Mouse (Mus musculus): Measurements from ENCODE around the gene Apoc4.

Gene Apoc4

DNA sequence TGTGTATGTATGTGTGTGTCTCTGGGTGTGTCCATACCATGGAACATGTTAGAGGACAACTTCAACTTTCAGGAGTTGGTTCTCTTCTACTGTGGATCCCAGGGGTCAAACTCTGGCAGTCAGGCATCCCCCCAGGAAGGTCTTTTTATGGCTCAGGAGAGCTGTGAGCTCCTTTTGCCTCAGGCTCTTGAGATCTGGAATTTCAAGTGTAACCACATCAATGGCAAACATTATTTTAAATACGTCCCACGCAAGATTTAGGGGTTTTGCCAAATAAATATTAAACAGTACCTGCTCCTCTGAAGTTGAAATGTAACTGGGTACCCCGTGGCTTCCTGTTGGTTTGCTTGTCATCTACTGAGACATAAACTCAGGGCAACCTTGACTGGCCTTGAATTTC is 1.7 kb upstream of the Apoc4 start:
- no peak for DNase-seq (ENCODE audit: inconsistent age in 2 of 2, low spot score in 1 of 2)

DNA sequence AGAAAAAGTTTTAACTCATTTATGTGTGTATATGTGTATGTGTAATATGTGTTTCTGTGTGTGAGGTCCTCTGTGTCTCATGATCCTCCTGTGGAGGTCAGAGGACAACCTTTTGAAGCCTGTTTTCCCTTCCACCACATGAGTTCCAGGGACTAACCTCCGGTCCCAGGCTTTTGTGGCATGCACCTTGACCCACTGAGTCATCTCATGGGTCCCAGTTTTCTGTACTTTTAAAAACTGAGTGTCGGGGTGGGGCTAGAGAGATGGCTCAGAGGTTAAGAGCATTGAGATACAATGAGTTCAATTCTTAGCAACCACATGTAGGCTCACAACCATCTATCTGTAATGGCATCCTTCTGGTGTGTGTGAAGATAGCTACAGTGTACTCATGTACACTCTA is 577 bp downstream of the Apoc4 start:
- DNase-seq (ENCODE audit: inconsistent age in 2 of 2, low spot score in 1 of 2) = peak; percentile 51 to 86

DNA sequence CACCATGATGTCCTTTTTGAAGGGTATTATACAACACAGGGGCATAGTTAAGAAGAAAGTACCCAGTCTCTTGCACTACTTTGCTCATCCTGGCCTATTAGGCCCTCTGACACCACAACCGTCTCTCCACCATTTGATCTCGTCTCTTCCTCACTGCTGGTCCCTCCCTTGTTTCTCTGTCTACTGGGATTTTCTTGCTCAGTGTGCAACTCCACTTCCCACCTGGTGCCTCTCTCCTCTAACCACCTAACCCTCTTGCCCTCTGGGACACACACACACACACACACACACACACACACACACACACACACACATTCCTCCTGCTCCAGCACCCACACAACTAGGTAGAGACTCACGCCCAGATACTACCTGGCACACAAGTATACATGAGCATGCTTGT is 2.4 kb downstream of the Apoc4 start:
- DNase-seq (ENCODE audit: inconsistent age in 2 of 2, low spot score in 1 of 2) = no peak

DNA sequence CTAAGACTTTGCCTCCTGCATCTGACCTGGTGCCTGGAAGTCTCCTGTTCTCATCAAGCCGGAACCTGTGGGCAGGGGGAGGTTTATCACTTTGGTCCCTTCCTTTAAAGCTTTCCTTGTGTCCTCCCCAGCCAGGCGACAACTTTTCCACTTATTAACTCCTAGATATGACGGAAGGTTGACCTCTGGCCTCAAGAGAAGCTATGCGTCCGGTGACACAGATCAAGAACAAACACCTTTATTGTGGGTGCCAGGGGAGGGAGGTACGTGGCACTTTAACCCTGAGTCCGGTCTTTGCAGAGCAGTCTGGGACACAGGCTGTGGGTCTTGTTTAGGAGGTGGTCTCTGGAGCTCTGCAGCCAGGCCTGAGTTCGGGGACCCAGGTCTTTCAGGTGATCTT is 3.4 kb downstream of the Apoc4 start, which contains the start of gene Apoc2:
Apoc2 (minus strand) TSS at position 70 of the 400 bp plus-strand sequence.
- DNase-seq (ENCODE audit: inconsistent age in 2 of 2, low spot score in 1 of 2) = no peak

DNA sequence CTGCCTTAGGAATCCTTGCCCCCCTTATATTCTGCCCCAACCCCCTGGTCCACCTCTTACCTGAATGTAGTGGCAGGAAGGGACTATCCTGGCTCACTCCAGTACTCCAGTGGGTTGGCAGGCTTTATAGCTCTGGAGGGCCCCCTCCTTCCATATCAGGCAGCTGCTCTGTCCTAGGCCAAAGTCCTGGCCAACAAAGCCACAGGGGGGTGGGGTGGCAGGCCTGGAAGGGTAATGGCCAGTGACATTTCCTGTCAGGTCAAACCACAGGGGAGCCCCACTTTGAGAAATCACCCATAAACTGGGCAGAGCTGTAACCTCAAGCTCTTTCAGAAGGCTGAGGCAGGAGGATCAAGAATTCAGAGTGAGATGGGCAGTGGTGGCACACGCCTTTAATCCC is 4.6 kb downstream of the Apoc4 start:
- DNase-seq (ENCODE audit: inconsistent age in 2 of 2, low spot score in 1 of 2) = no peak

DNA sequence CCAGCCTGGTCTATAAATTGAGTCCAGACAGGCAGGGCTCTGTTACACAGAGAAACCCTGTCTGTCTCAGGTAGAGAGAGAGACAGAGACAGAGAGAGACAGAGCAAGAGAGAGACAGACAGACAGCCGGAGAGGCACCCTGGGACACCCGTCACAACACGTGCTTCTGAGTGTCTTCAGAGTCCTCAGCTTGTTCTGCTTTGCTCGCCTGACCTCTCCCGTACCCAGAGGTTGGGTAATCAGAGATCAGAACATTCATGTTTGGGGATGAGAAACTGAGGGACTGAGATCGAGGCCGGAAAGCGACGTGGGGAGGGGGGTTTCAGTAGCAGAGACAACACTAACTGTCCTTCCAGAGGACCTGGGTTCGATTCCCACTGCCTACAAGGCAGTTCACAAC is 5.5 kb downstream of the Apoc4 start:
- no peak for DNase-seq (ENCODE audit: inconsistent age in 2 of 2, low spot score in 1 of 2)

DNA sequence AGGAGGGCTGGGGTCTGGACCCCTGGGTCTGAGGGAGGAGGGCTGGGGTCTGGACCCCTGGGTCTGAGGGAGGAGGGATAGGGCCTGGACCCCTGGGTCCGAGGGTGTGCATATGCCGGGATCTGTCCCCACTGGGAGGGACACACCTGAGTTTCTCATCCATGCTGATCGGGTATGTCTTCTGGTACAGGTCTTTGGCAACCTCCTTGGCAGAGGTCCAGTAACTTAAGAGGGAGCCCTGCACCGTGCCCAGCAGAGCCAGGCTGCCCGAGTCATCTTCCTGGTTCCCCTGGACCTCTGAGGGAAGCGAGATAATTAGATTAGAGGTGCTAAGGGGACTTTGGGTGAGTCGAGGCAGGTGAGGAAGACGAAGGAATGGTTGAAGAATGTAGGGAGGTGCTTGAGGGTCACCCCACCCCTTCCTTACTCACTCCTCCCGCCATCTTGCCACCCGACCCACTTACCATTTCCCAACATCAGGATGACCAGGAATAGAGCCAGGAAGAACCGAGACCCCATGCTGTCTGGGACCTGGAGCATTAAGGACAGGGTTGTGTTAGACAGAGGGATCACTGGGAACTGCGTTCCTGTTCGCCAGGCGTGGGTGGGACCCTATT is 8.1 kb downstream of the Apoc4 start:
- peak in 1 of 2 experiments; percentile 56 for DNase-seq (ENCODE audit: inconsistent age in 2 of 2, low spot score in 1 of 2)

DNA sequence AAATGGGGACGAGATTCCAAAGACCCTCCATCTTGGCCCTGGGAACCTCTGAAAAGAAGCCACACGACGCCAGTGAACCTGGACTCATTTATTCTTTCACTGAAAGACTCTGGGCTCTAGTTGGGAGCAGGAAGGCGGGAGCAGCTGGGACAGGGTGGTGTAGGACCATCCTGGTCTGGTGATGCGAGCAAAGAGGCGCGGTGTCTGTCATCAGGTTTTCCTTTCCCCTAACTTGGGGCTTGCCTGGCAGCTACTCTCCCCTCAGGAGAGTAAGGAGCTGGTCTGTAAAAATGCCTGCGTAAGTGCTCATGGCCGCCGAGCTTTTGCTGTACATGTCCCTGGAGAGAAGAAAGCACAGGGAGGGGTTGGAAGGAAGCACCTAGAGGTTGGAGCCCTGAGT is 9.8 kb downstream of the Apoc4 start:
- DNase-seq (ENCODE audit: inconsistent age in 2 of 2, low spot score in 1 of 2) = no peak

DNA sequence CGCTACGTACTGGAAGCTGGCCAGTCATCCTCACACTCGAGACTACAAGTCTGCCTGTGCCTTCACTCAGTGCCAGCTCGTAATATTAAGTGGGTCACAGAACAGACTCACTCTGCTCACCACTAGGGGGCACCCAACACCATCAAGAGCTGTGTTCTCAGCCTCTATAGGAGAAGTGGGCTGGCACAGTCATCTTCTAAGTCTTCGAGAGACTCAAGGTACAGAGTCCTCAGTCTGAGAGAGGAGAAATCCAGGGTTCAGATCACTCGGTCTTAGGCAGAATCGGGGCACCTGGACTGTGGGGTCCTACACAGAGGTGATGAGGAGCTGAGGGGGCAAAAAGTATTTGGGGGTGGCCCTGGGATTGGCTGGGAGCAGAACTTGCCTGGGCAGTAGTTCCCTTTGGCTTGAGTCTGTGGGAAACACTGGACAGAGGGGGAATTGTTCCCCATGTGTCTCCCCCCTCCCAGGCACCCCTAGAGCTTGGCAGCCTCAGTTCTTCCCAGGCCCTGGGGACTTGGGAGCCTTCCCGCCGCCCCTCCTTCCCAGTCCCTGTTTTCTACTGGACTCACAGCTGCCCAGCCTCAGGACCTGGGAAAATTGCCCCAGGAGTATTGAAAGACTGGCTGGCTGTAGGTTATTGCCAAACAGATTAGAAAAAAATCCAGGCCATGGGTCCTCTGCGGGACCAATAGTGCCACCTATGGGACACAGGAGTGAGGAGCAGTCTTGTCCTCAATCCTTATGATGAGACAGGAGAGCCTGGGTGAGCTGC is 12.1 kb downstream of the Apoc4 start:
- peak; percentile 92 to 98 for DNase-seq (ENCODE audit: inconsistent age in 2 of 2, low spot score in 1 of 2)

DNA sequence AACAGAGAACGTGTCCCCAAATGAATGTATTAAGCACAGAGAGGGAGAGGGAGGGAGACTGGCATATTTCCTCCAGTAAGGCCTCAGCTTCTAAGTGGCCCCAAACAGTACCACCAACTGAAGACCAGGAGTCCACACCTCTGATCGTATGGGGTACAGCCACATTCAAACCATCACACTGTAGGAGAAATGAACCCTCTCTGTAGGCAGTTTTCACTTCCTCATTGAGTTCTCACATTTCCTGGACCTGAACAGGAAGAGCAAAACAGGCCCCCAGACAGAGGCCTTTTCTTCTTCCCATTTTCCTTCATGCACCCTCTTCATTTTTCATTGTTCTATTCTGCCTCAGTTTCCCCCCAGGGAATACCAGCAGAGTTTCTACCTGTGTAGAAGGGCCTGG is 13.8 kb downstream of the Apoc4 start:
- DNase-seq (ENCODE audit: inconsistent age in 2 of 2, low spot score in 1 of 2) = no peak

DNA sequence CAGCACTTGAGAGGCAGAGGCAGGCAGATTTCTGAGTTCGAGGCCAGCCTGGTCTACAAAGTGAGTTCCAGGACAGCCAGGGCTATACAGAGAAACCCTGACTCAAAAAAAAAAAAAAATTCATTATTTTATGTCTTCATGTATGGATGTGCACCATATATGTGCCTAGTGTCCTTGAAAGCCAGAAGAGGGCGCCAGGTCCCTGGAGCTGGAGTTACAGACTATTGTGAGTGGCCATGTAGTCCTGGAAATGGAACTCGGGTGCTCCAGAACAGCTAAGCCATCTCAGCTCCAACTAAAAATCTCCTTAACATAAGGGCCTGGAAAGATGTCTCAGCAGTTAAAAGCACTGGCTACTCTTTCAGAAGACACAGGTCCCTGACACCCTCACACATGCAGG is 14.5 kb downstream of the Apoc4 start:
- DNase-seq (ENCODE audit: inconsistent age in 2 of 2, low spot score in 1 of 2) = no peak

DNA sequence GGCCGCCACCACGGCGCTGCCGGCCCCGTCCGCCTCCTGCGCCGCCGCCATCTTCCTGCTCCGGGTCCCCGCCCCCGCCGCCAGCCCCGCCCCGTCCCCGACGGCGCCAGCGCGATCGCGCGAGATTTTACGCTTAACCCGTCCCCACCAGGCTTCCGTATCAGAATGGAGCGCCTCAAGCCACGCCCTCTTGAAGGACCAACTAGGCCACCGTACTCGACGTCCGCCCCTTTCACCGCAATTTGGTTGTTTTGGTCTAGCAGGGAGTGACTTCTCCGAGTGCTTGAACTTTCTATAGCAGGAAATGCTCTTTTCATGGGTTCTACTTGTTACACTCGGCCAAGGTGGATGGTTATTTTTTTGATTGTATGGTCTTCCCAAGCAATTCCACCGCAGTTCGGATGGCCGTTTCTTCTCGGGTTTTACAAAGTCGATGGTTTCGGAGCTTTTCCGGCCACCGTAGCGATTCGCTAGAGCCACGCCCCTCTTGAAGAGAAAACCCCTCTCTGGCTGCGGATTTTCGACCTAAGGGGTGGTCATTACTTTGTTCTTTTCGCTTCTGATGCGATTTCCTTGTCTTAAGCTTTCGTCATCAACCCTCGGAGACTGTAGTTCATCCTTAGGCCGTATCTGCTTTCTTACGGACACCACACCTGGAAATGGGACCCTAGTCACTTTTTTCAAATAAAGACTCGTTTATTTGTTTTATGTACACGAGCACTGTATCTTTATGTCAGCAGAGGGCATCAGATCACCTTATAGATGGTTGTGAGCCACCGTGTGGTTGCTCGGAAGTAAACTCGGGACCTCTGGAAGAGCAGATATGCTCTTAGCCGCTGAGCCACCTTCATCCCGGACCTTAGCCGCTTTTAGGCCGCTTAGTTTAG is 16.1 kb downstream of the Apoc4 start, which contains the start of gene Clptm1:
Clptm1 (minus strand) TSS at position 79 of the 887 bp plus-strand sequence.
- peak; percentile 97 to 99 for DNase-seq (ENCODE audit: inconsistent age in 2 of 2, low spot score in 1 of 2)

DNA sequence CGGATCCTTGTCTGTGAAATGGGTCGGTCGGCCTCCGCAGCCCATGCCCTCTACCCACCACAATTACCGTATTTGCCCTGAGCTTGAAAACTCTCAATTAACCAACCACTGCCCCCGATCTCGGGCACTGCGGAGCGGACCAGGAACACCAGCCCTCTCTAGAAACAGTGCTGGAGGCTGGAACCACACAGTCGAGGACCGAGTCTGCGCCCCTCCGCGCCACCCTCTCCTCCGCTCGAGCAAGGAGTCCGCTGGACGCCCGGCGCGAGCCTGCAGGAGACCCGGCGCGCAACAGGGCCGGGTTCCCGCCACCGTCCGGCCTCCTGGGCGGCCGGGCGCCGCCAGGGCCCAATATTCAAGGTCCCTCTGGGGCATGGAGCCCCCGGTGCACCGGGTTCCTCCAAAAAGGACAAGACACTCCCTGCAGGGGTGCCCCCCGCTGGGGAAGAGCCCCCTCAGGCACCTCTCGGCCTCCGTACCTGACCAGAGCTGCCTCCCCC is 16.8 kb downstream of the Apoc4 start:
- DNase-seq (ENCODE audit: inconsistent age in 2 of 2, low spot score in 1 of 2) = no peak

DNA sequence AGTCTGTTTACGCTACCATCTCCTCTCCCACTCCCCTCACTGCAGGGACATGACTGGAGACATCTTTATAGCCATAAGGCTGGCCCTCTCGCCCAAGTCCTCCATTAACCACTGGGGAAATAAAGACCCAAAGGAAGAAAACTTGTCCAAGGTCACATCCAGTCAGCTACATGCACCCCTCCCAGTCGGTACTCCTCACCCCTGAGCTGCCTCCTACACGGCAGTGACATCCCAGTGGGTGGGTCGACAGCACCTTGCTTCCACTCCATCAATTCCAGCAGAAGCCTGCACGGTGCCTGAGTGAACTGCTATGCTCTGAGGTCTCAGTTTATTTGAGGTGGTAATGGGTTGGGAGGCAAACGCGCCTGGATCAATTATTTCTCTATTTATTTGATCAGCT is 17.3 kb downstream of the Apoc4 start:
- peak in 1 of 2 experiments; percentile 30 for DNase-seq (ENCODE audit: inconsistent age in 2 of 2, low spot score in 1 of 2)

DNA sequence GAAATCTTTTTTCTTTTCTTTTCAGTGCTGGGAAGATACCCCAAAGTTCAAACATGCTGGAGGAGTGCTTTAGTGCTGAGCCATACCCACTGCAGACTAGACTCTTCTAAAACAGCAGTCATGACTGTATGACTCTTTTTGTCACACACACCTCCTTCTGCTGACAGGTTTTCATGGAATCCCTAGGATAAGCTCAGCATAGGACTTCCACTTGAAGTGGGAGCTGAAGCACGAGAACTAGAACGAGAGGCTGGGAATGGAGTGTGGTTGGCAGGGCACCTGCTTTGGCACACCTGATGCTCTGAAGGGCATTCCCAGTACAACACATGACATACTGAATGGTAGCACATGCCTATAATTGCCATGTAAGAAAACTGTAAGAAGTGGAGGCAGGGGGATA is 28.7 kb downstream of the Apoc4 start:
- DNase-seq (ENCODE audit: inconsistent age in 2 of 2, low spot score in 1 of 2) = no peak

DNA sequence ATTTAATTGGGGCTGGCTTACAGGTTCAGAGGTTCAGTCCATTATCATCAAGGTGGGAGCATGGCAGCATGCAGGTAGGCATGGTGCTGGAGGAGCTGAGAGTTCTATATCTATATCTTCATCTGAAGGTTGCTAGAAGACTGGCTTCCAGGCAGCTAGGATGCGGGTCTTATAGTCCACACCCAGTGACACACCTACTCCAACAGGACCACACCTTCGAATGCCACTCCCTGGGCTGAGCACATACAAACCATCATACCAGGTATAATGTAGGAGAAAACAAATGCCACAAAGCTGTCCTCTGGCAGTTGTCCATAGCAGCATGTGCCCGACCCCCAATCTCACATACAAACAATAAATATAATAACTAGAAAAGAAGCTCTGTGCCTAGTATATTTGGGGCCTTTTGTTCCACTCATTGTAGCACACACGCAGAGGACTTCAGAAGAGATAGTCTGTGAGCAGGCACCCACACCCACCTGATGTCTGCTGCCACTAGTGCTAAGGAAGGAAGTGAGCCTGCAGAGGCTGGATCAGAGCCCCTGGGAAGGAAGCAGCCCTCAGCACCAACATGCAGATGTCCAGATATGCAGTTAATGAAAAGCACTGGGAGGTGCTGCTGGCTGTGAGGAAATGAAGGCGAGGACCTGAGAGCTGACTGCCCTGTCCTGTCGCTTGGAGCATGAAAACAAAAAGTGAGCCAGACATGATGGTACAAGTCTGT is 30.1 kb downstream of the Apoc4 start:
- DNase-seq (ENCODE audit: inconsistent age in 2 of 2, low spot score in 1 of 2) = no peak

DNA sequence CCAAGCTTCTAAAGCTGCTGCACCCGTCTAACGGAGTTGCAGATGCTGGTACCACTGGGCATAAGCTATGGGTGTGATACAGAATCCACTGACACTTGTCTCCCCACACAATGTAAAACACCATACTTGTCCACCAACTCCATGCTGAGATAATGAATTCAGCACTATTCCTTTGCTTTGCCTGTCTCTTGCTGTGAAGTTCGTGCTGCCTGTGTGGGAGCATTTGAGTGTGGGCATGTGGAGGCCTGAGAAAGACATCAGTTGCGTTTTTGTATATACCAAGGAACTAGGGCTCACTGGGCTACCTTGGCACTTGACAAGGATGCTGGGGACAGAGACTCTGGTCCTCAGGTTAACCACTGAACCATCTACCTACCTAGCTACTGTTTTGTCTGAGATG is 40.1 kb downstream of the Apoc4 start:
- no peak for DNase-seq (ENCODE audit: inconsistent age in 2 of 2, low spot score in 1 of 2)

DNA sequence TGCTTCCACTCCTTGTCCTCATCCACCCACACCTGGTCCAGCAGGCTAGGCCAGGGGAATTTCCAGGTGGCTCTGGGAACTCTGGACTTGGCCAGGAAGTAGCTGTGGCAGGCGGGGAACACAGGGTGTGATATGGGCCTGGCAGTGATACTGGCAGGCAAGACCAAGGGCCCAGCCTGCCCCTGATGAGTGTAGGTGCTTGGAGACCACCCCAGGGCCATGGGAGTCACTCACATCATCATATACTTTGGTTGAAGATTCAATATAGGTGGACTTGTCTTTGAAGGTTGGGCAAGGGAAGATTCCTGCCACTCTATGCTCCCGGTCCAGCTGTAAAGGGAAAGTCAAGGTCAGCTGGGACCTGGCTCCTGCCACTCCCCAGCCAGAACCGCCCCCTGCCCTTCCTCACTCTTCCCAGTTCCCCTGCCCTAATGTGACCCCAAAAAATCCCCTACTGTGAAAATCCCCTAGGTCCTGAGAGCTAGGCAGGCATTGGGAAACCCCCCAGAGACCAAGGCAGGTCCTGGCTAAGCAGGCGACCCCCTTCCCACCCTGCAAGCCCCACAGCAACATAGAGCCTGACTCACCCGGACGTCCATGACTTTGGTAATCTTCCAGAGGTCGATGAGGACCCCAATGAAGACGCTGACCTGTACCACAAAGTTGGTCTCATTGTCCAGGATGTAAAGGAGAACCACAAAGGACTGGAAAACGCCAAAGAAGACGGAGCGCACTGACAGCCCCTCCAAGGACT is 46.0 kb downstream of the Apoc4 start:
- DNase-seq (ENCODE audit: inconsistent age in 2 of 2, low spot score in 1 of 2) = peak; percentile 57 to 74

DNA sequence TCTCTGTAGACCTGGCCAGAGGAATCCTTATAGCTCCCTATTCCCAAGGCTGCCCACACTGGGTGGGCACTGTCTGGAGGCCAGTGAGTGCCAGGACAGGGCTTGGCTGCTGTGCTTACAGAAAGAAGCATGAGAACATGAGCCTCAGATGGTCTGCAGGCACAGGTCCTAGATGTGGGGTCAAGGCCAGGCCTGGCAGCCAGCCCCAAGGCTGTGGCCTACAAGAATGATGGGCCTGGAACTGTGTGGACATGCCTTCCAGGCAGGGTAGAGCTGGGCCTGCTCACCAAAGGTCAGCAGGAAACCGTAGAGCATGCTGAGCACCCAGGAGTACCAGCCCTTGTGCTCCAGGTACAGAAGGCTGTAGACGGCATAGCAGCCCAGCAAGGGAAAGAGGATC is 46.7 kb downstream of the Apoc4 start:
- DNase-seq (ENCODE audit: inconsistent age in 2 of 2, low spot score in 1 of 2) = peak; percentile 94 to 95

DNA sequence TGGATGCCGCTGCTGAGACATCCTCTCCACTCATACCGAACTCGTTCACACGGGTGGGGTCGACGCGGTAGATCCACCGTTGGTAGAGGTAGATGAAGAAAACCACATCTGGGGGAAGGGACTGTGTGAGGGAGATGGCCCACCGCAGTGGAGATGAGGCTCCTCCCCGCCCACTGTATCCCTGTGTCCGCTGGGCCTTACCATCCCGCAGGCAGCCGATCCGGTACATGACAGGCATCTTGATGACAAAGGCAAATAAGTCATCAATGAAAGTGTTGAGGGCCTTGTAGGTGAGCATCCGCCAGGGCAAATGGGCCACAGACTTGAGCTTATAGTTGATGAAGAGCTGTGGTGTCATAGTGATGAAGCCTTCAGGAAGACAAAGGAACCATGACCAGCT is 47.4 kb downstream of the Apoc4 start:
- no peak for DNase-seq (ENCODE audit: inconsistent age in 2 of 2, low spot score in 1 of 2)
